Mouse (Mus musculus): ENCODE data around the gene Pla2g3.

The Pla2g3 gene

GRCm38 (mm10) chr11:3487952-3488570 lies at the start of gene Pla2g3:
Pla2g3 (plus strand) TSS chr11:3488284.
- no peak for DNase-seq (ENCODE audit: low read depth in 1 of 2, low spot score in 2 of 2)

- DNase-seq (ENCODE audit: low read depth in 1 of 2, low spot score in 2 of 2) = no peak
Observed at GRCm38 (mm10) chr11:3441696-3442443, 46.2 kb upstream of the Pla2g3 start.

- no peak for DNase-seq (ENCODE audit: low read depth in 1 of 2, low spot score in 2 of 2)
Observed at GRCm38 (mm10) chr11:3442677-3443076, 45.4 kb upstream of the Pla2g3 start.

GRCm38 (mm10) chr11:3443091-3443490 lies 45.0 kb upstream of the Pla2g3 start:
- DNase-seq (ENCODE audit: low read depth in 1 of 2, low spot score in 2 of 2) = no peak

- DNase-seq (ENCODE audit: low read depth in 1 of 2, low spot score in 2 of 2) = no peak
Observed at GRCm38 (mm10) chr11:3444875-3445274, 43.2 kb upstream of the Pla2g3 start.

- DNase-seq (ENCODE audit: low read depth in 1 of 2, low spot score in 2 of 2) = no peak
Observed at GRCm38 (mm10) chr11:3451701-3452163, 36.4 kb upstream of the Pla2g3 start.

- DNase-seq (ENCODE audit: low read depth in 1 of 2, low spot score in 2 of 2) = peak; percentile 80 to 85
Observed at GRCm38 (mm10) chr11:3452167-3452639, 35.9 kb upstream of the Pla2g3 start, which contains the start of gene Rnf185. Rnf185 (minus strand) TSS chr11:3452363.

GRCm38 (mm10) chr11:3452769-3453168 lies 35.3 kb upstream of the Pla2g3 start:
- no peak for DNase-seq (ENCODE audit: low read depth in 1 of 2, low spot score in 2 of 2)

GRCm38 (mm10) chr11:3453467-3453866 lies 34.6 kb upstream of the Pla2g3 start:
- DNase-seq (ENCODE audit: low read depth in 1 of 2, low spot score in 2 of 2) = no peak

GRCm38 (mm10) chr11:3454506-3454905 lies 33.6 kb upstream of the Pla2g3 start:
- no peak for DNase-seq (ENCODE audit: low read depth in 1 of 2, low spot score in 2 of 2)

GRCm38 (mm10) chr11:3456354-3456753 lies 31.7 kb upstream of the Pla2g3 start:
- peak in 1 of 2 experiments; percentile 54 for DNase-seq (ENCODE audit: low read depth in 1 of 2, low spot score in 2 of 2)

- DNase-seq (ENCODE audit: low read depth in 1 of 2, low spot score in 2 of 2) = no peak
Observed at GRCm38 (mm10) chr11:3458428-3459104, 29.5 kb upstream of the Pla2g3 start.

- no peak for DNase-seq (ENCODE audit: low read depth in 1 of 2, low spot score in 2 of 2)
Observed at GRCm38 (mm10) chr11:3459105-3459468, 29.0 kb upstream of the Pla2g3 start.

- DNase-seq (ENCODE audit: low read depth in 1 of 2, low spot score in 2 of 2) = no peak
Observed at GRCm38 (mm10) chr11:3462846-3463245, 25.2 kb upstream of the Pla2g3 start.

- no peak for DNase-seq (ENCODE audit: low read depth in 1 of 2, low spot score in 2 of 2)
Observed at GRCm38 (mm10) chr11:3471448-3471850, 16.6 kb upstream of the Pla2g3 start.

- peak in 1 of 2 experiments; percentile 47 for DNase-seq (ENCODE audit: low read depth in 1 of 2, low spot score in 2 of 2)
Observed at GRCm38 (mm10) chr11:3472484-3472883, 15.6 kb upstream of the Pla2g3 start.

- peak in 1 of 2 experiments; percentile 13 for DNase-seq (ENCODE audit: low read depth in 1 of 2, low spot score in 2 of 2)
Observed at GRCm38 (mm10) chr11:3474480-3475115, 13.5 kb upstream of the Pla2g3 start.

GRCm38 (mm10) chr11:3475489-3475888 lies 12.6 kb upstream of the Pla2g3 start:
- no peak for DNase-seq (ENCODE audit: low read depth in 1 of 2, low spot score in 2 of 2)

GRCm38 (mm10) chr11:3483980-3484642 lies 4.0 kb upstream of the Pla2g3 start:
- DNase-seq (ENCODE audit: low read depth in 1 of 2, low spot score in 2 of 2) = no peak

GRCm38 (mm10) chr11:3486349-3486748 lies 1.7 kb upstream of the Pla2g3 start:
- no peak for DNase-seq (ENCODE audit: low read depth in 1 of 2, low spot score in 2 of 2)

- DNase-seq (ENCODE audit: low read depth in 1 of 2, low spot score in 2 of 2) = no peak
Observed at GRCm38 (mm10) chr11:3489036-3489435, 952 bp downstream of the Pla2g3 start.

Measured in monocyte, adult 2 months (primary cell).